In genomic region chr7:73398806-73399442, GRCm38 (mm10) we compare ENCODE assay signal across 8 mouse cellular contexts. TPM values are rescaled to one million over a fixed set of nuclear protein-coding genes. Genes with fewer than 3 reads are reported as not detected.
DNase-seq lines count a peak whose midpoint lies in the region; ATAC-seq lines count a peak whose summit lies in the region.

No protein-coding gene starts in this region.

- H3K27me3 ChIP-seq in hindbrain, embryonic 12.5 days: no peaks in the 10 kb centered on the region
- no peaks in the 10 kb centered on the region for H3K27me3 ChIP-seq in midbrain, embryonic 11.5 days (ENCODE audit: control insufficient read depth, insufficient read depth, low read length)

- peak overlapping the region; percentile 84 for H3K27ac ChIP-seq in hindbrain, embryonic 12.5 days
- peak overlapping the region; percentile 82 for H3K27ac ChIP-seq in midbrain, embryonic 11.5 days (ENCODE audit: low read depth, low read length)

- peak; percentile 4 for ATAC-seq in hindbrain, embryonic 12.5 days (ENCODE audit: low FRiP score)
- ATAC-seq in midbrain, embryonic 11.5 days (ENCODE audit: low FRiP score): no peak

- peaks cover 92% of the 10 kb centered on the region for H3K4me1 ChIP-seq in hindbrain, embryonic 12.5 days
- peaks cover 70% of the 10 kb centered on the region for H3K4me1 ChIP-seq in midbrain, embryonic 11.5 days (ENCODE audit: control insufficient read depth, insufficient read depth, low read length)

- H3K36me3 ChIP-seq in hindbrain, embryonic 12.5 days: peaks cover 10% of the 10 kb centered on the region
- H3K36me3 ChIP-seq in midbrain, embryonic 11.5 days (ENCODE audit: control insufficient read depth, insufficient read depth, low read length): peaks cover 8% of the 10 kb centered on the region; the same call in 1 of the 2 replicates

- H3K4me3 ChIP-seq in hindbrain, embryonic 12.5 days: peak overlapping the region; percentile 30
- peak overlapping the region; percentile 31 for H3K4me3 ChIP-seq in midbrain, embryonic 11.5 days (ENCODE audit: low read depth, low read length)

- peak overlapping the region; percentile 60 for H3K4me2 ChIP-seq in hindbrain, embryonic 12.5 days (replicated peaks)
- H3K4me2 ChIP-seq in midbrain, embryonic 11.5 days: peak overlapping the region; percentile 70

- WGBS in hindbrain, embryonic 12.5 days: 10% methylated on average over 19 of the region's 19 CpGs
- 5% methylated on average over 19 of the region's 19 CpGs for WGBS in midbrain, embryonic 11.5 days

- H3K9me3 ChIP-seq in hindbrain, embryonic 12.5 days (replicated peaks): no peaks in the 10 kb centered on the region
- no peaks in the 10 kb centered on the region for H3K9me3 ChIP-seq in midbrain, embryonic 11.5 days (ENCODE audit: control insufficient read depth, low read length)

- peak overlapping the region; percentile 61 for H3K9ac ChIP-seq in hindbrain, embryonic 12.5 days
- H3K9ac ChIP-seq in midbrain, embryonic 11.5 days (ENCODE audit: low read length): peak overlapping the region; percentile 69

- intact Hi-C loops in heart, postnatal 14 days (cut with DNase I): loop anchor here (5.0 kb wide), 2 partner anchors 362 to 997 kb away; no protein-coding TSS in a partner anchor

- DNase-seq in heart, adult 11 months: peak; percentile 92
- no peak for DNase-seq in heart, postnatal 14 days
- peak; percentile 47 for DNase-seq in ZHBTc4 (ENCODE audit: low read depth, low spot score)
- peak; percentile 93 for DNase-seq in midbrain, embryonic 11.5 days (ENCODE audit: low spot score, missing footprints)
- DNase-seq in urinary bladder, postnatal 14 days (ENCODE audit: low spot score): no peak
- DNase-seq in spleen, adult 18-20 months: no peak
- no peak for DNase-seq in adrenal gland, adult 18-20 months (ENCODE audit: low spot score in 2 of 2)

RNA-seq across cellular contexts. Expression of gene Rgma, which starts 23.6 kb away (rescaled TPM):
- total RNA-seq in heart, postnatal 14 days (2021): 10 to 100 TPM; 63.3 to 76.9 TPM
- 55.3 and 55.7 TPM in 2 replicates for polyA plus RNA-seq in hindbrain, embryonic 12.5 days (2016; fragmentation: Nextera tagmentation; extraction: Ambion mirVana)
- polyA plus RNA-seq in midbrain, embryonic 11.5 days (2014; fragmentation: Nextera tagmentation; extraction: Ambion mirVana): 43.9 and 47.5 TPM in 2 replicates
- 10 to 100 TPM in 1 of 2 experiments, 1 to 10 TPM in 1; 8.1 to 12.1 TPM for total RNA-seq in adrenal gland, adult 18-20 months (2021)

Comparison
In these comparisons a context has a peak if more than half of its experiments do, and no peak if none do; other contexts are left out.
1. DNase-seq: peak in heart, adult 11 months (single experiment), ZHBTc4 (single experiment) and midbrain, embryonic 11.5 days (single experiment); none in heart, postnatal 14 days (0 of 2), urinary bladder, postnatal 14 days (single experiment), spleen, adult 18-20 months (0 of 2) and adrenal gland, adult 18-20 months (0 of 2).
2. RNA of gene Rgma, which starts 23.6 kb away (total RNA-seq): 63.3 to 76.9 TPM in heart, postnatal 14 days; 8.1 to 12.1 TPM in adrenal gland, adult 18-20 months; every median in the first group is over 4 times any median in the second.